Mouse (Mus musculus) limb, embryonic 15.5 days (tissue): ENCODE data around the gene Dmrta2. TPM values are rescaled to one million over a fixed set of nuclear protein-coding genes. Genes with fewer than 3 reads are reported as not detected.

Source experiments
- ATAC-seq: fragments of 200-750 bp; cut with Nextera tagmentation; 2 replicates; pipeline ENCODE4 v1.8.0; 2017; ENCODE audit warnings: low read depth, moderate TSS enrichment; ENCODE audit not compliant: insufficient number of reproducible peaks, low FRiP score, low TSS enrichment
- H3K27ac ChIP-seq: fragments of 300-500 bp; sonication (generic); 2 replicates; pipeline ENCODE4 v1.5.1; 2015; ENCODE audit warnings: moderate library complexity, mild to moderate bottlenecking, inconsistent platforms
- H3K27me3 ChIP-seq: fragments of 300-500 bp; sonication (generic); 2 replicates; pipeline ENCODE4 v1.6.1; 2015; ENCODE audit warnings: inconsistent platforms
- H3K36me3 ChIP-seq: fragments of 300-500 bp; sonication (generic); 2 replicates; pipeline ENCODE4 v1.6.1; 2015; ENCODE audit warnings: inconsistent platforms
- H3K4me1 ChIP-seq: fragments of 300-500 bp; sonication (generic); 2 replicates; pipeline ENCODE4 v1.6.1; 2015; ENCODE audit warnings: inconsistent platforms
- H3K4me2 ChIP-seq: fragments of 300-500 bp; sonication (generic); 2 replicates; pipeline ENCODE4 v1.6.1; 2015; ENCODE audit warnings: mild to moderate bottlenecking, inconsistent platforms
- H3K4me3 ChIP-seq: fragments of 300-500 bp; sonication (generic); 2 replicates; pipeline ENCODE4 v1.5.1; 2015; ENCODE audit warnings: mild to moderate bottlenecking, inconsistent platforms
- H3K9ac ChIP-seq: fragments of 300-500 bp; sonication (generic); 2 replicates; pipeline ENCODE4 v1.6.1; 2015; ENCODE audit warnings: inconsistent platforms
- H3K9me3 ChIP-seq: fragments of 300-500 bp; sonication (generic); 2 replicates; pipeline ENCODE4 v1.6.1; 2016; ENCODE audit warnings: inconsistent platforms
- WGBS: fragments of 180-500 bp; shearing (Covaris S2); methylation state at CpG from one replicate; pipeline ENCODE4 v1.1.7; 2015; 5-methylcytosine and 5-hydroxymethylcytosine counted together
- polyA plus RNA-seq: library from polyadenylated mRNA; unstranded; fragments of >200 nt; fragmentation: Nextera tagmentation; extraction: Ambion mirVana; gene quantifications from 2 replicates; pipeline ENCODE4 v1.2.1, GENCODE M21; 2015

The Dmrta2 gene
- polyA plus RNA-seq, 1 experiment from 2014 or later = 0.09 TPM

GRCm38 (mm10) chr4:109987560-109988362, 9.9 kb downstream of the Dmrta2 start:
- H3K4me3 ChIP-seq = no peak overlapping the region
- H3K4me2 ChIP-seq = no peak overlapping the region
- no peak overlapping the region for H3K9ac ChIP-seq
- WGBS = 4% methylated on average over 20 of the region's 20 CpGs
- peaks cover 16% of the 10 kb centered on the region for H3K4me1 ChIP-seq
- H3K27ac ChIP-seq = no peak overlapping the region
- ATAC-seq = no peak
- H3K27me3 ChIP-seq = peaks cover 82% of the 10 kb centered on the region
- H3K9me3 ChIP-seq = no peaks in the 10 kb centered on the region
- no peaks in the 10 kb centered on the region for H3K36me3 ChIP-seq

DNA sequence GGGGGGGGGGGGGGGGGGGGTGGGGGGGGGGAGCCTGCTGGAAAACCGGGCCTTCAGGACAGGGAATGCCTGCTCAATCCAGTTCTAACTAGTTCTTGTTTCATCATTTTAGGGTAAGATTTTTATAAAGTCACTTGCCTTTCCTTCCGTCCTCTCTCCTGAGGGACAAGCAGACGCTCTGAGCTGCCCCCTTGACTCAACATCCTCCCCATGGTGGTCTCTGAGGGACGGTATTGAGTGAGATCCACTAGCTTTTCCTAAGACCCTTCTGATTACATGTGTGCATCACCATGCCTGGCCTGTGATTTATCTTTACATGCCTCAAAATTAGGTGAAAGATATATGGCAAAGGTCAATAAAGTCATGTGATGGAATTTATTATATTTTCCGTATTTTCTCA, 10.6 kb downstream of the Dmrta2 start:
- Histone ChIP-seq H3K27ac (no peak overlapping the region), H3K4me3 (no peak overlapping the region), H3K4me2 (no peak overlapping the region), H3K9ac (no peak overlapping the region), H3K36me3 (no peaks in the 10 kb centered on the region), H3K4me1 (peaks cover 14% of the 10 kb centered on the region), H3K27me3 (peaks cover 76% of the 10 kb centered on the region), H3K9me3 (no peaks in the 10 kb centered on the region)
- no peak for ATAC-seq
- 14% methylated on average over 4 of the region's 5 CpGs for WGBS

- ATAC-seq = no peak
- H3K9ac ChIP-seq = no peak overlapping the region
- H3K27ac ChIP-seq = no peak overlapping the region
- H3K4me1 ChIP-seq = peaks cover 6% of the 10 kb centered on the region; the same call in 1 of the 2 replicates
- no peaks in the 10 kb centered on the region for H3K9me3 ChIP-seq
- WGBS = 37% methylated on average over 6 of the region's 6 CpGs
- no peak overlapping the region for H3K4me2 ChIP-seq
- no peak overlapping the region for H3K4me3 ChIP-seq
- peaks cover 74% of the 10 kb centered on the region for H3K27me3 ChIP-seq
- H3K36me3 ChIP-seq = no peaks in the 10 kb centered on the region
These were observed 11.4 kb downstream of the Dmrta2 start for GRCm38 (mm10) chr4:109989213-109989612.

GRCm38 (mm10) chr4:110006044-110006443, 28.2 kb downstream of the Dmrta2 start:
- Histone ChIP-seq H3K27me3 (no peaks in the 10 kb centered on the region), H3K27ac (no peak overlapping the region), H3K9me3 (no peaks in the 10 kb centered on the region), H3K36me3 (no peaks in the 10 kb centered on the region), H3K4me2 (no peak overlapping the region), H3K4me1 (no peaks in the 10 kb centered on the region), H3K9ac (no peak overlapping the region), H3K4me3 (no peak overlapping the region)
- ATAC-seq = no peak
- WGBS = 90% methylated on average over 1 of the region's 1 CpGs

GRCm38 (mm10) chr4:110019145-110019544, 41.3 kb downstream of the Dmrta2 start:
- H3K27ac ChIP-seq = no peak overlapping the region
- H3K4me2 ChIP-seq = no peak overlapping the region
- ATAC-seq = no peak
- H3K9ac ChIP-seq = no peak overlapping the region
- H3K9me3 ChIP-seq = no peaks in the 10 kb centered on the region
- H3K36me3 ChIP-seq = no peaks in the 10 kb centered on the region
- no peak overlapping the region for H3K4me3 ChIP-seq
- 52% methylated on average over 9 of the region's 9 CpGs for WGBS
- peaks cover 20% of the 10 kb centered on the region; the same call in 1 of the 2 replicates for H3K27me3 ChIP-seq
- 0 out of 2 replicates have a peak, but pooled peaks cover 6% of the 10 kb centered on the region for H3K4me1 ChIP-seq

GRCm38 (mm10) chr4:110020255-110020654, 42.4 kb downstream of the Dmrta2 start:
- H3K4me1 ChIP-seq = 0 out of 2 replicates have a peak, but pooled peaks cover 6% of the 10 kb centered on the region
- H3K9me3 ChIP-seq = no peaks in the 10 kb centered on the region
- H3K9ac ChIP-seq = no peak overlapping the region
- peaks cover 20% of the 10 kb centered on the region; the same call in 1 of the 2 replicates for H3K27me3 ChIP-seq
- no peak overlapping the region for H3K4me3 ChIP-seq
- H3K27ac ChIP-seq = no peak overlapping the region
- ATAC-seq = no peak
- WGBS = 11% methylated on average over 12 of the region's 12 CpGs
- H3K4me2 ChIP-seq = peak overlapping the region; percentile 32; the same call in 1 of the 2 replicates
- no peaks in the 10 kb centered on the region for H3K36me3 ChIP-seq

GRCm38 (mm10) chr4:110021956-110022625, 44.2 kb downstream of the Dmrta2 start:
- no peaks in the 10 kb centered on the region for H3K36me3 ChIP-seq
- H3K9me3 ChIP-seq = no peaks in the 10 kb centered on the region
- 16% methylated on average over 25 of the region's 25 CpGs for WGBS
- peak overlapping the region; percentile 25; the same call in 1 of the 2 replicates for H3K4me2 ChIP-seq
- H3K27me3 ChIP-seq = peaks cover 20% of the 10 kb centered on the region; the same call in 1 of the 2 replicates
- no peak overlapping the region for H3K4me3 ChIP-seq
- no peak overlapping the region for H3K9ac ChIP-seq
- no peak for ATAC-seq
- no peak overlapping the region for H3K27ac ChIP-seq
- 0 out of 2 replicates have a peak, but pooled peaks cover 6% of the 10 kb centered on the region for H3K4me1 ChIP-seq

- 59% methylated on average over 6 of the region's 6 CpGs for WGBS
- Histone ChIP-seq H3K27me3 (peaks cover 4% of the 10 kb centered on the region; the same call in 1 of the 2 replicates), H3K4me1 (no peaks in the 10 kb centered on the region), H3K4me2 (no peak overlapping the region), H3K9ac (no peak overlapping the region), H3K4me3 (no peak overlapping the region), H3K36me3 (no peaks in the 10 kb centered on the region), H3K9me3 (no peaks in the 10 kb centered on the region), H3K27ac (no peak overlapping the region)
- no peak for ATAC-seq
These were observed 50.8 kb downstream of the Dmrta2 start for GRCm38 (mm10) chr4:110028461-110029188.

- 75% methylated on average over 1 of the region's 1 CpGs for WGBS
- ATAC-seq = no peak
- no peak overlapping the region for H3K4me2 ChIP-seq
These were observed 51.6 kb downstream of the Dmrta2 start for GRCm38 (mm10) chr4:110029446-110029845.

More at GRCm38 (mm10) chr4:110029446-110029845, 51.6 kb downstream of the Dmrta2 start:
- Histone ChIP-seq H3K4me3 (no peak overlapping the region), H3K4me1 (no peaks in the 10 kb centered on the region), H3K9ac (no peak overlapping the region), H3K9me3 (no peaks in the 10 kb centered on the region), H3K27ac (no peak overlapping the region), H3K36me3 (no peaks in the 10 kb centered on the region), H3K27me3 (peaks cover 4% of the 10 kb centered on the region; the same call in 1 of the 2 replicates)
